Mouse (Mus musculus): ENCODE measurements at regions not wholly inside any gene's neighbourhood (a gene's known extent, or its start where the extent isn't known, plus 50 kb on each side); places are given as distances from the start of the nearest gene placed in this dataset.

DNA sequence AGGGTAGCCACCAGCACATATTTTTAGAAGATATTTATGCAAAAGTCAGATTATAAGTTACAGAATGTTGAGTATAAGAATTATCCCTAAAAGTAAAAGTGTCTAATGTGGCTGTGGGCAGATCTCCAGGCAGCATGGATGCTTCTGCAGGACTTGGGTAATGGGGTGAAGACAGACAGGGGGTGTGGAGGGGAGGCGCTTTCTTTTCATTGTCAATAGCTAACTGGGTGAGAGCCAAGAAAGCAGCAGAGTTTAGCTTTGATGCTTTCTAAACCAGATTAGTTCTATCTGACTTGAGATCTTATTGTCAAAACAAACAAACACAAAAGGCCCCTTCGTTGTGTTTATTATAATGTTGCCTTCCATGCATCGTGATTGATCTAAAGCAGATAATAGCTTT lies 95.7 kb downstream of the Ankrd50 start:
- Histone ChIP-seq H3K27ac (ENCODE audit: control insufficient read depth, low read depth, low read length) (no peak overlapping the region), H3K79me2 (ENCODE audit: control insufficient read depth, insufficient read depth, low read length, poor library complexity) (no peaks in the 10 kb centered on the region), H3K9ac (ENCODE audit: control insufficient read depth, low read depth, low read length, poor library complexity, severe bottlenecking) (no peak overlapping the region), H3K36me3 (ENCODE audit: control insufficient read depth in 1 of 2, insufficient read depth in 2 of 2, low read length in 2 of 2) (no peaks in the 10 kb centered on the region), H3K4me3 (ENCODE audit: control insufficient read depth in 1 of 2, insufficient read depth in 1 of 2, low read depth in 2 of 2, low read length in 2 of 2) (no peak overlapping the region), H3K27me3 (ENCODE audit: control insufficient read depth in 1 of 2, insufficient read depth in 2 of 2, low read length in 2 of 2) (no peaks in the 10 kb centered on the region), H3K4me1 (ENCODE audit: control insufficient read depth in 1 of 2, insufficient read depth in 2 of 2, low read length in 2 of 2) (no peaks in the 10 kb centered on the region), H3K9me3 (replicated peaks; ENCODE audit: insufficient read depth, low read length) (no peaks in the 10 kb centered on the region)
- DNase-seq (ENCODE audit: low read depth, low spot score) = no peak
- TF ChIP-seq MYB (IDR thresholded peaks at IDR 0.05; ENCODE audit: low read depth, low read length) (no peak), NELFE (IDR thresholded peaks at IDR 0.05; ENCODE audit: low read depth, low read length) (no peak), CHD1 (IDR thresholded peaks at IDR 0.05; ENCODE audit: low read depth, low read length) (no peak), UBTF (IDR thresholded peaks at IDR 0.05; ENCODE audit: borderline replicate concordance, insufficient read depth, low read depth, low read length) (no peak), GATA1 (IDR thresholded peaks at IDR 0.05; ENCODE audit: low read depth, low read length) (no peak), MAFK (IDR thresholded peaks at IDR 0.05; ENCODE audit: borderline replicate concordance, low read depth, low read length) (no peak), CTCF (IDR thresholded peaks at IDR 0.05 in 2 of 3, conservative IDR thresholded peaks at IDR 0.05 in 1 of 3; ENCODE audit: control insufficient read depth in 1 of 3, insufficient read depth in 1 of 3, low read depth in 2 of 3, low read length in 3 of 3, poor library complexity in 1 of 3, severe bottlenecking in 1 of 3) (no peak)

DNA sequence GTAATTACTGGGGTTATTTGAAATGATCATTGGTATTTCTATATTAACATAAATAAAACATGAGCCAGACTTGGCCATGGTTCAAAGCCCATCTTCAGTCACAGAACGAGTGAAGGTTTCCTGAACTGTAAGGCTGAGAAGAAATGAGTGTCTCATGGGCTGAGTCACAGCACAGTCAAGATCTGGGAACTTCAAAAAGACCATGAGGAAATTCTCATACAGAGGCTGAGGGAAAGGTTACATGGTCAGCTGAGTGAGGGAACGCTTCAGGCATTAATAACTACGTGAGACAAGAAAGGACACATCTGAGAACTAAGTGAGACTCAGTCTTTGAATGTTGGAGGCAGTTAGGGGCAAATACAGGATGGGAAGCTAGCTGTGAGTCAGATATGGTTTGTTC lies 101.9 kb downstream of the Ankrd50 start:
- Histone ChIP-seq H3K79me2 (ENCODE audit: control insufficient read depth, insufficient read depth, low read length, poor library complexity) (no peaks in the 10 kb centered on the region), H3K9me3 (replicated peaks; ENCODE audit: insufficient read depth, low read length) (no peaks in the 10 kb centered on the region)
- DNase-seq (ENCODE audit: low read depth, low spot score) = no peak

DNA sequence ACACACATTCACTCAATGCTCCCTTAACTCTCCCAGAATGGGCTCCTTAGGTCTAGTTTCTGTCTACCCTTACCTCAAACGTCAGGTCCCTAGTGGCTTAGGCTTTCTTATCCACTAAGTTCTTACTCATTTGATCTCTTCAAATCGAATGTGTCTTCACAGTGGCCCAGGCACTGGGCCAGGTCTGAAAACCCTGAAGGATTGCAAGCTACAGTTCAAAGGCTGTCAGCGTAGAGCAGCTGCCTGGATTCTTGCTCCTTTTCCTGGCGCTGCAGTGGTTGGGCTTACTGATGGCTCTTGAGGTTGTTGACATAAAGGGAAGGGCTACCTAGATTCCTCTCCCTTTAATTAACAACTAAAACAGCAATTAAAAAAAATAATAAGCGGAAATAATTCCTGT lies 103.0 kb downstream of the Ankrd50 start:
- Histone ChIP-seq H3K79me2 (ENCODE audit: control insufficient read depth, insufficient read depth, low read length, poor library complexity) (no peaks in the 10 kb centered on the region), H3K4me1 (ENCODE audit: control insufficient read depth in 1 of 2, insufficient read depth in 2 of 2, low read length in 2 of 2) (no peaks in the 10 kb centered on the region), H3K9ac (ENCODE audit: control insufficient read depth, low read depth, low read length, poor library complexity, severe bottlenecking) (no peak overlapping the region), H3K36me3 (ENCODE audit: control insufficient read depth in 1 of 2, insufficient read depth in 2 of 2, low read length in 2 of 2) (no peaks in the 10 kb centered on the region), H3K9me3 (replicated peaks; ENCODE audit: insufficient read depth, low read length) (no peaks in the 10 kb centered on the region), H3K27me3 (ENCODE audit: control insufficient read depth in 1 of 2, insufficient read depth in 2 of 2, low read length in 2 of 2) (no peaks in the 10 kb centered on the region), H3K4me3 (ENCODE audit: control insufficient read depth in 1 of 2, insufficient read depth in 1 of 2, low read depth in 2 of 2, low read length in 2 of 2) (no peak overlapping the region), H3K27ac (ENCODE audit: control insufficient read depth, low read depth, low read length) (no peak overlapping the region)
- DNase-seq (ENCODE audit: low read depth, low spot score) = no peak
- no peak for TF ChIP-seq TBP (IDR thresholded peaks at IDR 0.05; ENCODE audit: low read depth, low read length)
- TF ChIP-seq SMC3 (IDR thresholded peaks at IDR 0.05; ENCODE audit: low read depth, low read length) = no peak
- no peak for TF ChIP-seq MYC (IDR thresholded peaks at IDR 0.05; ENCODE audit: low read depth, low read length)
- TF ChIP-seq RCOR1 (IDR thresholded peaks at IDR 0.05; ENCODE audit: low read depth, low read length) = no peak
- no peak for TF ChIP-seq KAT2A (conservative IDR thresholded peaks at IDR 0.05; ENCODE audit: low read depth, low read length)
- TF ChIP-seq EP300 (IDR thresholded peaks at IDR 0.05; ENCODE audit: low read depth in 1 of 2, low read length in 2 of 2) = no peak
- TF ChIP-seq ZC3H11A (IDR thresholded peaks at IDR 0.05; ENCODE audit: low read depth, low read length) = no peak
- TF ChIP-seq ZMIZ1 (IDR thresholded peaks at IDR 0.05; ENCODE audit: low read depth, low read length) = no peak
- TF ChIP-seq NELFE (IDR thresholded peaks at IDR 0.05; ENCODE audit: low read depth, low read length) = no peak
- no peak for TF ChIP-seq GABPA (IDR thresholded peaks at IDR 0.05; ENCODE audit: low read depth, low read length)
- TF ChIP-seq UBTF (IDR thresholded peaks at IDR 0.05; ENCODE audit: borderline replicate concordance, insufficient read depth, low read depth, low read length) = no peak
- no peak for TF ChIP-seq MAFK (IDR thresholded peaks at IDR 0.05; ENCODE audit: borderline replicate concordance, low read depth, low read length)
- no peak for TF ChIP-seq POLR2AphosphoS2 (IDR thresholded peaks at IDR 0.05; ENCODE audit: low read length)
- no peak for TF ChIP-seq USF2 (IDR thresholded peaks at IDR 0.05; ENCODE audit: borderline replicate concordance in 1 of 2, insufficient read depth in 1 of 2, low read depth in 1 of 2, low read length in 2 of 2)
- TF ChIP-seq MAX (IDR thresholded peaks at IDR 0.05; ENCODE audit: low read length) = no peak
- no peak for TF ChIP-seq ELF1 (IDR thresholded peaks at IDR 0.05; ENCODE audit: low read depth, low read length)

More for the DNA sequence above, 101.9 kb downstream of the Ankrd50 start:
- TF ChIP-seq CHD1 (IDR thresholded peaks at IDR 0.05; ENCODE audit: low read depth, low read length) = no peak
- TF ChIP-seq JUND (IDR thresholded peaks at IDR 0.05; ENCODE audit: low read depth, low read length) = no peak
- TF ChIP-seq MAFK (IDR thresholded peaks at IDR 0.05; ENCODE audit: borderline replicate concordance, low read depth, low read length) = no peak
- no peak for TF ChIP-seq TCF12 (IDR thresholded peaks at IDR 0.05; ENCODE audit: low read depth, low read length)
- no peak for TF ChIP-seq USF2 (IDR thresholded peaks at IDR 0.05; ENCODE audit: borderline replicate concordance in 1 of 2, insufficient read depth in 1 of 2, low read depth in 1 of 2, low read length in 2 of 2)
- TF ChIP-seq CTCF (IDR thresholded peaks at IDR 0.05 in 2 of 3, conservative IDR thresholded peaks at IDR 0.05 in 1 of 3; ENCODE audit: control insufficient read depth in 1 of 3, insufficient read depth in 1 of 3, low read depth in 2 of 3, low read length in 3 of 3, poor library complexity in 1 of 3, severe bottlenecking in 1 of 3) = no peak
- no peak for TF ChIP-seq POLR2AphosphoS2 (IDR thresholded peaks at IDR 0.05; ENCODE audit: low read length)
- no peak for TF ChIP-seq SIN3A (IDR thresholded peaks at IDR 0.05; ENCODE audit: low read length)
- TF ChIP-seq MXI1 (IDR thresholded peaks at IDR 0.05; ENCODE audit: low read depth, low read length) = no peak
- no peak for TF ChIP-seq ZKSCAN1 (IDR thresholded peaks at IDR 0.05; ENCODE audit: low read depth, low read length)
- no peak for TF ChIP-seq NELFE (IDR thresholded peaks at IDR 0.05; ENCODE audit: low read depth, low read length)
- no peak for TF ChIP-seq USF1 (IDR thresholded peaks at IDR 0.05; ENCODE audit: low read depth, low read length)
- TF ChIP-seq RCOR1 (IDR thresholded peaks at IDR 0.05; ENCODE audit: low read depth, low read length) = no peak
- TF ChIP-seq RAD21 (IDR thresholded peaks at IDR 0.05; ENCODE audit: low read depth, low read length) = no peak
- no peak for TF ChIP-seq MAZ (IDR thresholded peaks at IDR 0.05; ENCODE audit: low read depth, low read length)
- no peak for TF ChIP-seq SMC3 (IDR thresholded peaks at IDR 0.05; ENCODE audit: low read depth, low read length)
- no peak for TF ChIP-seq ETS1 (IDR thresholded peaks at IDR 0.05; ENCODE audit: low read depth, low read length)
- TF ChIP-seq HCFC1 (IDR thresholded peaks at IDR 0.05; ENCODE audit: low read depth, low read length) = no peak
- H3K36me3 ChIP-seq (ENCODE audit: control insufficient read depth in 1 of 2, insufficient read depth in 2 of 2, low read length in 2 of 2) = no peaks in the 10 kb centered on the region
- H3K4me1 ChIP-seq (ENCODE audit: control insufficient read depth in 1 of 2, insufficient read depth in 2 of 2, low read length in 2 of 2) = no peaks in the 10 kb centered on the region
- no peak overlapping the region for H3K4me3 ChIP-seq (ENCODE audit: control insufficient read depth in 1 of 2, insufficient read depth in 1 of 2, low read depth in 2 of 2, low read length in 2 of 2)
- no peaks in the 10 kb centered on the region for H3K27me3 ChIP-seq (ENCODE audit: control insufficient read depth in 1 of 2, insufficient read depth in 2 of 2, low read length in 2 of 2)
- H3K27ac ChIP-seq (ENCODE audit: control insufficient read depth, low read depth, low read length) = no peak overlapping the region
- H3K9ac ChIP-seq (ENCODE audit: control insufficient read depth, low read depth, low read length, poor library complexity, severe bottlenecking) = no peak overlapping the region
